Mouse (Mus musculus) heart, postnatal 10 days (tissue): Measurements from ENCODE around the gene Rnf186. TPM values are rescaled to one million over a fixed set of nuclear protein-coding genes. Genes with fewer than 3 reads are reported as not detected.
"Not testable (repeated sequence)": the region's sequence is repeated elsewhere in the genome, so short reads cannot be mapped to it uniquely, and the experiment has no call there.

Experiments used
- DNase-seq, 2 experiments: peaks; one replicate each; pipeline ENCODE4 v3.0.0; 2021
- intact Hi-C: fragments of 180-260 bp; cut with DNase I; formaldehyde crosslinking; loops from one replicate; pipeline ENCODE4 v1.15.1; 2025
- total RNA-seq, 2 experiments: library from RNA; stranded (reverse); gene quantifications; 2 replicates each; pipeline ENCODE4 v1.2.3; 2021

Rnf186 gene
- total RNA-seq, 2 experiments from 2014 or later, result not detected

DNA sequence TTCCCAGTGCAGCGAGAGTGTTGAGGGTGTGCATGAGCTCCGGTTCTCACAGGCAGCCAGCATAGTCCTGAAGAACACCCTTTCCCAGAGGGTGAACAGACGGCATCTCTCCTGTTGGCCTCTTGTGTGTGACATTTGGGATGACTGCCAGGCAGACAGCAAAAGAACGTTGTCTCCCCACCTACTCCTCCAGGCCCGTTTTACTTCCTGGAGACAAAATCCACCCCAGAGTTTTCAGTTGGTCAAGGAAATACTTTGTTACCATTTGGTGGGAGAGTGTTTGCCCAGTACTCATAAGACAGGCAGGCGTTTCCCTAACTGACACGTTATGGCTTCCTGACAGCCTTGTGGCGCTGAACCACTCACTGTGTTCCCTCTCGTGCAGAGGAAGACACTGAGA is 2.8 kb downstream of the Rnf186 start:
- intact Hi-C loops, result loop anchor here (5.0 kb wide), 1 partner anchor 228 kb away; no protein-coding TSS in a partner anchor
- peak; percentile 20 to 23 for DNase-seq

DNA sequence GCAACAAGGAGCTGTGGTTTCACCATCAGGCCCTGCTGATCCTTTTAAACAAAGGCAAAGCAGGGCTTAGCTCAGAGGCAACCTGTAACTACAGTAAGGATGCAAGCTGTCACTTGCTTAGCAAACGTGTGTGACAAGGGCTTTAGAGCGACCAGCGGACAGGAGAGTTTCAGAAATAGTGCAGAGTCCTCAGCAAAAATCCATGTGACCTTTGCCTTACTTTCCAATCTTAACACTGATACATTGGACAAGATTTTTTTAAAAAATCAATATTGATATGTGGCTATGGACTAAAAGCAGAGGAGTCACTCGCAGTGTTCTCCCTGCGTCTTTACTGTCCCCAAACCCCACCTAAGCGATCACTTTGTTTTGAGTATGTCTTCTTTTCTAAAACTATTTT is 4.5 kb downstream of the Rnf186 start:
- DNase-seq, result no peak

DNA sequence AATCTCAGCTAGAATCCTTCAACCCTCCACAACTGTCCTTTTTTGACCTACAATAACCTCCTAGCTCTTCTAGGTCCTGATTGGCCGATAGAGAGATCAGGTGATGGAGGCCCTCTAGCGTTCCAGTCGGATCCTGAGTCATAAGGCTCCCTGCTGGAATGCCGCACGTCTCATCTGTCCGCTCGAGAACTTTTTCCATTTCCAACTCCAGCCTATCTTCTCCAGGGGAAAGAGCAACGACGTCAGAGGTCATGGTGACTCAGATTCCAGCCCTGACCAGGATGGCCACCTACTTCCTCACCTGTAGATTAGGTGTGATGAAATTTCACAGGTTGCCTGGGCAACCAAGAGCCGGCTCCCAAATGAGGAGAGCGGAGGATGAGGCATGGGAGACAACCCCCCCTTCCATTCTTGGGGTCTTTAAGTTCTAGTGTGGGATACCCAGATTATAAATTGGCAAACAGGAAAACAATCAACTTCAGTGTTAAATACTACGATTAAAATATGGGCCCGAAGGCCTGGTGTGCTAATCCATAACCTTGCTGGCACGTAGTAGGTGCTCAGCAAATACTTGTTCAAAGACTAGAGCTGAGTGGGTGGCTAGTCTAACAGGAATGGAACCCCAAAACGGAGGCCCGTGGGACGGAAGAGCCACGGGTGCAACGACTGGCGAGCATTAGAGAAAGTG is 5.4 kb downstream of the Rnf186 start:
- peak; percentile 84 for DNase-seq
- intact Hi-C loops, result loop anchor here (5.0 kb wide), 1 partner anchor 225 kb away; no protein-coding TSS in a partner anchor

More for the DNA sequence above, 4.5 kb downstream of the Rnf186 start:
- intact Hi-C loops, result loop anchor here (5.0 kb wide), 1 partner anchor 226 kb away; no protein-coding TSS in a partner anchor

DNA sequence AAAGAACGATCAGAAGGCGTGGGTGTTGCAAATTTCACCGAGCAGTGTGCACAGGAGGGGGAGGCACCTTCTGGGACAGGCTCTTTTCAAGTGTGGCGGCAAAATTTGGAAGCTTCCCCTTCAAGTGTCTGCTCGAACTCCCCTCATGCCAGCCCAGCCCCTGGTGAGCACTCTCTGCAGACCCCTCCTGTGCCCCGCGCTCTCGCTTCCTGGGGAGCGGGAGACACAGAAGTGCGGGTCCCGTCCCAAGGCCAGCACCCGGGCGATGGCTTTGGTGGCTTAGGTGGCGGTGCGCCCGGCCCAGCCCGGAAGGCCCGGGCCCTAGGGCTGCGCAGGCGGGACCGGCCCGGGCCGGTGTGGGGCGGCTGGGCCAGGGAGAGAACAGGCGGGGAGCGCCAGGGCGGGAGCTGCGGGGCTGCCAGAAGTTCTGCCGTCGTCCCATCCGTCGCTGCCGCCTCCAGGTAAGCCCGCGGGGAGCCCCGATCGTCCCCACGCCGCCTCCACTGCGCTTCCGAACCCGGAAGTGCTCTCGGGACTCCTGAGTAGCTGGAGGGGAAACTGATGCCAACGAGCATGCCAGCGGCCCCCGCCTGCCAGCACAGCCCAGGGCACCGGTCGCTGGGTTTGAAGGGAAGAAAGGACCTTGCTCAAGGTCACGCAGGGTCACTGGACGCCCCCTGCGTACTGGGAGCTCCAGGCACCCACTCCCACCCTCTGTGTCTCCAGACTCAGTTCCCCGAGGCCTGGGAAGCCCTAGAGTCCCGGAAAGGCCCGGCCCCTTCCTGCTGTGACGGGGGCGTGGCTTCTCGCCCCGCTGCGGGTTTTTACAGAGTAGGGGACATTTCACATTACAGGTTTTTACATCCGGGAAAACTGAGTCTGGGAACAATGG is 6.2 kb downstream of the Rnf186 start, which contains the start of gene Tmco4:
Tmco4 (plus strand) TSS at position 62 of the 892 bp plus-strand sequence.
- DNase-seq, result peak; percentile 84 to 87
- intact Hi-C loops, result loop anchor here (5.0 kb wide), 1 partner anchor 224 kb away; no protein-coding TSS in a partner anchor

DNA sequence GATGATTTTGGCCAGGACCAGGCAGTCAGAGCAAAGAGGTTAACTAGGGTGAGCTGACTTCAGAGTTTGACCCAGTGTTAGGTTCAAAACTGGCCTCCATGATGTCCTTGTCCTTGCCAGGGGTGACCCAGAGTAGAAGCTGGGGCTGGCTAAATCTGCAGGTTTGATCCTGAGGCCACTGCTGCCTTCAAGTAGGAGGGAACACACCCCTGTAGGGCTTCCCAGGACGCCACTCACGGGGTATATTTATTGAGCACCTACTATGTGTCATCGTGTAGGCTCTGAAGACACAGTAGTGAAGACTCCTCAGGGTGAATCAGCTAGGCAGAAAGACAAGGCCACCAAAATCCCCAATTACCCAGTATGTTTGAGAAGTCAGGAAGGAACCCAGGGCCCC is 6.8 kb downstream of the Rnf186 start:
- no peak for DNase-seq
- intact Hi-C loops, result loop anchor here (5.0 kb wide), 1 partner anchor 224 kb away; no protein-coding TSS in a partner anchor

DNA sequence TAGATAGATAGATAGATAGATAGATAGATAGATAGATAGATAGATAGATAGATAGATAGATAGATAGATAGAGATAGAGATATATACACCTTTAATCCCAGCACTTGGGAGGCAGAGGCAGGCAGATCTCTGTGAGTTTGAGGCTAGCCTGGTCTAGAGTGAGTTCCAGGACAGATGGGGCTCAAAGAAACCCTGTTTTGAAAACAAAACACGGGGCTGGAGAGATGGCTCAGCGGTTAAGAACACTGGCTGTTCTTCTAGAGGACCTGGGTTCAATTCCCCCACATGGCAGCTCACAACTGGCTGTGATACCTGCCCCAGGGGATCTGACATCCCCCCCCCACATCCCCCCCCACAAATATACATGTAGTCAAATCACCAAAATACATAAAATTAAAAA is 7.6 kb downstream of the Rnf186 start:
- not testable (repeated sequence) for DNase-seq
- intact Hi-C loops, result loop anchor here (5.0 kb wide), 1 partner anchor 223 kb away; no protein-coding TSS in a partner anchor

DNA sequence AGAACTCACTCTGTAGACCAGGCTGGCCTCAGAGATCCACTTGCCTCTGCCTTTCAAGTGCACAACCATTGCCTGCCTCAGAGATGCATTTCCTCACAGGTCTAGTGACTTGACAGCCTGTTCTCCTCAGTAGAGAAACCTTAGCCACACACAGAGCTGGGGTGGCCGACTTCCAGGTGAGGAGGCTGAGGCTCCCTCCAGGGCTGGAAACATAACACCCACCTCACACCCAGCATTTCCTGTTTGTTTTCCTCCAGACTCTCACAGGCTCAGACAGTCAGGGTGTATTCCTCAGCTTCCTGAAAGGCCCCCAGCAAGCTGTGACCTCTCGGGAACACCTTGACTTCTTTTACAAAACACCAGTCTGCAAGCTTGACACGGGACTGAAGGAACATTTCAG is 8.3 kb downstream of the Rnf186 start:
- no peak for DNase-seq
- intact Hi-C loops, result no loop called here

DNA sequence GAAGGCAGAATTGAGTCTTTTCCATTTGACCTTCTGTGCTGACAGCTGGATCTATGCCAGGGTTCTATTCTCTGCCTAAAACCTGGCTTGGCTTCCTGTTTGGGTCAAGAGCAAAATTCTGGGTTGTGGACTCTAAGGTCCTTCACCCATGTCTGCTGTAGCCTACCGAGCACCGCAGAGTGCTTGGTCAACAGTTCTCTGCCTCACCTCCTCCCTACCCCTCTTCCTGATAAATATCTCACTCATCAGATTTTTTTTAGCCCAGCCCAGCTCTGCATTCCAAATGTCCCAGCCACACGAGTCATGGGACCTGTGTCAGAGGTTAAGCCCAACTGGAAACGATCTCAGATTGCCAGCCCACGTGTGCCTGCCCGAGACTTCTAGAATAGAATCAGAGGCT is 9.1 kb downstream of the Rnf186 start:
- DNase-seq, result no peak
- intact Hi-C loops, result no loop called here

DNA sequence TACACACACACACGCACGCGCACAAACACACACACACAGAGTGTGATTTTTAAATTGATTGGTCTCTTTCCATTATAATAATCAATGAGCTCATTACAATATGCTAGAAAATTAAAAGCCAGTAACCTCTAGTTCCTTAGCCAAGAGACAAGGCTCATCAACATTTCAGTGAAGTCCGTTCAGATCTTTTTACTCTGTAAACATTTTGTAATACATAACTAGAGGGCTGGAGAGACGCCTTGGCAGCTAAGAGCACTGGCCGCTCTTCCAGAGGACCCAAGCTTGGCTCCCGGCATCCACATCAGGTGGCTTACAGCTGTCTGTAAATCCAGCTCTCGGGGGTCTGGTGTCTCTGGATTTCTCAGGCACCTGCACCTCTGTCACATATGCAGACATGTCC is 13.1 kb downstream of the Rnf186 start:
- intact Hi-C loops, result no loop called here
- no peak for DNase-seq

DNA sequence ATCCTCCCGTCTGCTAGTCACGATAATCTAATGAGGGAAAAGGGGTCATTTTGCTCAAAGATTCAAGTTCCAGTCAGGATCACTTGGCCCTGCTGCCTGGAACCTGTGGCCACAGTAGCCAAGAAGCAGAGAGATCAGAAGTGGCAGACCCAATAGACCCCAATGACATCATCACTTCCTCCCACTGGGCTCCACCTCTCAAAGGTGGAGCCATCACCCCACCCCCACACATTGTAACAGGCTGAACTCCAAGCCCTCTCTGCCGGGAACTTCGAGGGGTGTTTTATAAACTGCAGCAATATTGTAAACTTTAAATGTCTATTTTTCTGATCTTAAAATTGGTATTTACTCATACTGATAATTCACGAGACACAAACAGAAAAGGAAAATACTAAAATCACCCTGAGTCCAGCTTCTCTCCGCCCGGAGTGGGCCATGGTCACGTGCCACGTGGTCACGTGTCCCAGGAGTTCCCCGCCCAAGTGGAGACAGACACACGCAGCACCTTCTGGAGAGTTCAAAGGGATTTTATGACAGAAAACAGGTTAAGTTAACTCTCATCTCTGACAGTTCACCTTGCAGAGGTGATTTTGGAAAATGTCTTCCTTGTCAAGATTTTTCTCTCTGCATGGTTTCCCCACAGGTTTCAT is 14.0 kb downstream of the Rnf186 start:
- intact Hi-C loops, result no loop called here

DNA sequence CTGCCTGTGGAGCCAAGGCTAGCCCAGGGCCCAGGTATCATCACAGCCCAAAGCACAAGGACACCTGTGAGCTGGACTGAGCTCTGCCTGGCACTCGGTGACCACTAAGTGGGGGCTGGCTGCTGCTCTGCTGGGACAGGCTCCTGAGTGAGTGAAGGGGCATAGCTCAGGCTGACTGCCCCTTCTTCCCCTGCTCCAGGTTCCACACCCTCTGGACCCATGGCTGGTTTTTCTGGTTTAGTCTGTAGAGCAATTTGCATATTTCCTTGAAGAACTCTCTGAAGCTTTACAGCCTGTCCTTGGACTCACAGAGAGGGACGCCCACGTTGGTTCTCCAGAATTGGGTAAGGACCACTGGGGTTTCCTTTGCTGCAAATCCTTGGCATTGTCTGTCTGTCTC is 16.5 kb downstream of the Rnf186 start:
- intact Hi-C loops, result no loop called here
- DNase-seq, result no peak

More for the DNA sequence above, 14.0 kb downstream of the Rnf186 start:
- no peak for DNase-seq

DNA sequence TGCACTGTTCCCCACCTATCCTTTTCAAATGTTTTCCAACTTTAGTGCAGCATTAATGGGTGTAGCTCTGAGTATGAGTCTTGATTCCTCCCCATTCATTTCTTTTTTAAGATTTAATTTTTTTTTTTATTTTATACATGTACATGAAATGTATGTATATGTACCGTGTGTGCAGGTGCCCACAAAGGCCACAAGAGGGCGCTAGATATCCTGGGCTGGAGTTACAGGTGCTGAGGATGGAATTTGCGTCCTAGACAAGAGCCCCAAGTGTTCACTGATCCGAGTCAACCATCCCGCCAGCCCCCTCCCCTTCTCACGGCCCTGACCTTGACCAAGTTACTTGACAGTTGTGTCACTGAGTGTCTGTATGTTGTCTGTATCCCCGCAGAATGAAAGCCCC is 17.8 kb downstream of the Rnf186 start:
- DNase-seq, result no peak
- intact Hi-C loops, result no loop called here

DNA sequence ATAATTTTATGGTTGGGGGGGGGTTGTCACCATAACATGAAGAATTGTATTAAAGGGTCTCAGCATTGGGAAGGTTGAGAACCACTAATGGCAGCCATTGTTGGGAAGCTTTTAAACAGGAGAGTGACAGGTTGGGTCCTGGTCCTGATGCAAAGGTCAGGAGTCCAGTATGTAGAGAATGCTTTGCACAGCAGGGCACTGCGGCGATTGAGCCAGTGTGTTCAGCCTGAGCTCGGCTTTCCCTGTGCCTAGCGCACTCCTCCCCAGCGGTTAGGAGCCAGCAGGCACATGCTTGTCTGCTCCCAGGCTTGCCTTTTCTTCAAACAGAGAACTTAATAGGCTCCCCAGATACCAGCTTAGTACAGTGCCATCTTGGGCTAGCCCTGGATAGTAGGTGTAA is 19.4 kb downstream of the Rnf186 start:
- no peak for DNase-seq
- intact Hi-C loops, result no loop called here

DNA sequence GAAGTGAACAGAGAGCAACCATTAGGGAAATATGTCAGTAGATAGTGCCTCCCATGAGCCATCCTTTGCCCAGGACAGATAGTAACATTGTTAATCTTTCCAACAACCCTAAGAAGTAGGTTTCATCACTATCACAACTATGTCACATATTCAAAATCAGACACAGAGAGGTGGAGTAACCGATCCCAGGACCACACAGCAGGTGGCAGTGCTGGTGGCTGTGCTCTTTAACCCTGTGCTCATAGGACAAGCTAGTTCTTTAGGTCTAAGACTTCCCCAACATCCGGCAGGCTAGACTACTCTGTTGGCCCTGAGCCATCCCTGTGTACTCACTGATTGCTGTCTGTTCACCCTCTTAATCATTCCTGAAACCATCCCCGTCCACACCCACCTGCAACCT is 27.5 kb downstream of the Rnf186 start:
- intact Hi-C loops, result no loop called here

DNA sequence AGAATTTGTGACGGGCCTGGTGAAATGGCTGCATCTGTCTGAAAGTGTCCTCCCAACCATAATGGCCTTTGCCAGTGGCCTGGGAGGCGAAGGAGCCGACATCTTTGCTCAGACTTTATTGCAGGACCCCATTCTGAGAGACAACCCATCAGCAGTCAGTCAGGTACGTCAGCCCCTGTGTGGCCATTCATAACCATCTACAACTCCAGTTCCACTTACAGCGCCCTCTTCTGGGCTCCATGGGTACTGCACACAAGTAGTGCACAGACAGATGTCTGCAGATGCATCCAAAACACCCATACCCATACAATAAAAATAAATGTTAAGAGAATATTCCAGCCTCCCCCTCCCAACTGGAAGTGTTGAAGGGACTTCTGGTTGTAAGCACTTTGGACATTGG is 29.5 kb downstream of the Rnf186 start:
- no peak for DNase-seq
- intact Hi-C loops, result no loop called here

More for the DNA sequence above, 27.5 kb downstream of the Rnf186 start:
- DNase-seq, result no peak

DNA sequence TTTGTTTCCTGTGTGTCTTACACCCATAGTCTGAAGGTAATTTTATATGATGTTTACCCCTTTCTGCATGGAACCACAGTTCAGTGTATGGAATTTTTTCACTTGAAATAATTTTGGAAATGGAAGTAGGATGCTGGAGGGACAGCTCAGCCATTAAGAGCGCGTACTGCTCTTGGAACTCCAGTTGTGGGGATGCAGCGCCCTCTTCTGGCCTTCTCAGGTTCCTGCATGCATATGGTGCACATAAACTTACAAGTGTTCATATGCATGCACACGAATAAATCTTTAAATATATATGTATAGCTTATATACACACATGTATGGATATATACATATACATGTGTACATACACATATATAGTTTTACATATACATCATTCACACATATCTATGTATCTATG is 30.2 kb downstream of the Rnf186 start:
- intact Hi-C loops, result no loop called here
- DNase-seq, result no peak

DNA sequence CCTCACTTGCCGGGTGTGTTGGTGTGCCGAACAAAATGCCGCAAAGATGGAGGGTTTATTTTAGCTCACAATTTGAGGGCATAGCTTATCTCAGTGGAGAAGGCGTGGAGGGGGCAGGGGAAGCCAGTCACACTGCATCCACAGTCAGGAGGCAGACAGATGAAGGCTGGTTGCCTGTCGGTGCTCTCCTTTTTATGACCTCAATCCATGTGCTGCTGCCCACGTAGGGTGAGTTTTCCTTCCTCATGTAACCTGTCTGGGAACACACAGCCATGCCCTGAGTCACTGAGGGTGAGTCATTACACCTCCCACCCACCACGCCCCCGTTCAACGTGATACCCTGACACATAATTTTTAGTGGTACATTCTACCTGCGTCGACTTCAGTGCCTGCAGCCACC is 31.7 kb downstream of the Rnf186 start:
- no peak for DNase-seq
- intact Hi-C loops, result no loop called here

DNA sequence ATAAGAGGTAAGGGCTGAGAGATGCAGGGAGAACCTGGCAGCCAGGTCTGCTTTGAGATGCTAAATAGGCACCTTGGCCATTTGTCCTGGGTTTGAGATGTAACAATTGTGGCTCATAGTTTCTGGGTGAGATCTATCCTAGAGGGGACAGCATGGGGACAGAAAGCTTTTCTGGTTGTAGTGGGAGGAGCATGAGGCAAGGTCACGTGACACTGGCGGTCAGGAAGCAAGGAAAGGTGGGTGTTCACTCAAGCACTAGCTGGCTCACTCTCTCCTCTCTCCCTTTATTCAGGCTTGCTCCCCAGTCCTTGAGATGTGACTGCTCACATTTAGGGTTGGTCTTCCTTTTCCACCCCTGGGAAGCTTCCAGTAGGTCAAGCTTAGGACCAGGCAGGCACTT is 34.1 kb downstream of the Rnf186 start:
- DNase-seq, result no peak

DNA sequence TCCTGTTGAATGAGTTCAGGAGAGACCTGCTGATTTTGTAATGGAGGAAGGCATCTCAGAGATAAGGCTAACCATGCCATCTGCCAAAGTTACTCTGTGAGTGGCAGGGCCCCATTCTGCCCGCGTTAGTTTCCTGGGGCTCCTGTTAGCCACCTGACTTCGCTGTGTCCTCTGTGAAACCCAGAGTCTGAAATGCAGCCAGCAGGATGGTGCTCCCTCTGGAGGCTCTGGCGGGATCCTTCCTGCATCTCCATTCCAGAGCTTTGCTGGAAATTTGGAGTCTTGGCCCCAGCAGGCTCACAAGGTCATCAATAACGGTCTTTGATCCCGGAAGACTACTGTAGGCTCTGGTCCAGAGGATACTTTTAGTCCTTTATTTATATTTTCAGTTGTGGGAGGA is 34.5 kb downstream of the Rnf186 start:
- intact Hi-C loops, result loop anchor here (1.0 kb wide), 1 partner anchor 79 kb away; no protein-coding TSS in a partner anchor
- DNase-seq, result peak; percentile 51 to 65

More for the DNA sequence above, 34.1 kb downstream of the Rnf186 start:
- intact Hi-C loops, result loop anchor here (1.0 kb wide), 1 partner anchor 79 kb away; no protein-coding TSS in a partner anchor

DNA sequence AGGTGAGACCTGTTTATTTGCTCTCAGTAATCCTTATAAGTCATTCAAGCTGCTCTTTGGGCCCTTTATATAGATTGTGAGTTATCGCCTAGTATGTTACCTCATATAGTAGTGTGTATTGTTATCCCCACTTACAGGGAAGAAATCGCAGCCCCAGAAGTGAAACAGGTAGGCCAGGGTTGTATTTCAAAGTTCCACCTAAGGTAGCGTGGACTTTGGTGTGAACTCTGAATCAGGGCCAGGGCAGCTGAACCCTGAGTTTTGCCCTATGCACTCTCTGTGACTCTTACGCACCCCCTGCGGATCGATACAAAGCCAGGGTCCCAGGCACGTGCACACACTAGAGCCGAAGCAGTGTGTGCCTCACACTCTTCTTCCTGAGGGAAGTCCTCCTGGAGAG is 37.2 kb downstream of the Rnf186 start:
- no peak for DNase-seq
- intact Hi-C loops, result no loop called here

DNA sequence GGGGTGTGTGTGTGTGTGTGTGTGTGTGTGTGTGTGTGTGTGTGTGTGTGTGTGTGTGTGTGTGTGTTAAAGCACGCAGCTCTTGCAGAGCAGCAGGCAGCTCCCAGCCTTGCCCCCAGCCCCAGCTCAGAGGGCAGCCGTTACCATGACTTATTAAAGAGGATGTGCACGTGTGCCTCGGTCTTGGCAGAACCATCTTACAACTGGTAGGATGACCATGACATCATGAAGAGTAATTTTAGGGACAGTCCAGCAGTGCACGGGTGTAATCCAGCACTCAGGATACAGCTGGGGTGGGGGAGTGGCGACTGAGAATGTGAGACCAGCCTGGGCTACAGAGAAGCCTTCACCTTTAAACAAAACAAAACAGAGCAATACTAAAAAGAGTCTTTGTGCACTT is 38.3 kb downstream of the Rnf186 start:
- no peak for DNase-seq
- intact Hi-C loops, result no loop called here
